Mouse (Mus musculus): ENCODE measurements around the gene Rad51b. TPM values are rescaled to one million over a fixed set of nuclear protein-coding genes. Genes with fewer than 3 reads are reported as not detected.

Rad51b gene
- polyA plus RNA-seq, 1 experiment from 2014 or later: 1.4 TPM

DNA sequence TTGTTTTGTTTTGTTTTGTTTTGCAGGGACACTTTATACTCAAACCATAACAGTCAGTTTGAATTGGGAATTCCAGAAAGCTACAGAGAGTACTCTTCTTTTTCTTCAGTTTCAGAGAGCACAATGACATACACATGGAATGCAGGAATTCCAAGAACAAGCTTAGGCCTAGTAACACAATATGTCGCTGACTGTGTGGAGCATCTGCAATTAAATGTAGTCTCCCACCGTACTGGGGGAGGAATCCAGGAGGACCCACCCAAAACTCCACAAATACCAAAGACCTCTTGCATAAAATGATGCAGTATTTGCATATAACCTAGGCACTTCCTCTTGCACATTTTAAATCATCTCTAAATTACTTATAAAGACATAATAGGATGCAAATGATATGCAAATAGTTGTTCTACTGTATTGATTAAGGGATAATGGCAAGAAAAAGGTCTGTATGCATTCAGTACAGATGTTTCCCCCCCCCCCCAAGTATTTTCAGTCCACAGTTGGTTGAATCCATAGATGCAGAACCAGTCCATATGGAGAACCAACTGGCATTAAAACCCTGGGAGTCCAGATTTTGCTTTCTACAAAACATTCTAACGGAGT is 398.9 kb downstream of the Rad51b start:
- Histone ChIP-seq H3K27me3 (no peaks in the 10 kb centered on the region), H3K27ac (replicated peaks) (no peak overlapping the region), H3K4me2 (no peak overlapping the region), H3K9me3 (no peaks in the 10 kb centered on the region), H3K9ac (no peak overlapping the region), H3K4me3 (no peak overlapping the region), H3K4me1 (replicated peaks) (no peaks in the 10 kb centered on the region), H3K36me3 (no peaks in the 10 kb centered on the region)
- WGBS: 52% methylated on average over 3 of the region's 3 CpGs
- ATAC-seq (ENCODE audit: low read depth): no peak

DNA sequence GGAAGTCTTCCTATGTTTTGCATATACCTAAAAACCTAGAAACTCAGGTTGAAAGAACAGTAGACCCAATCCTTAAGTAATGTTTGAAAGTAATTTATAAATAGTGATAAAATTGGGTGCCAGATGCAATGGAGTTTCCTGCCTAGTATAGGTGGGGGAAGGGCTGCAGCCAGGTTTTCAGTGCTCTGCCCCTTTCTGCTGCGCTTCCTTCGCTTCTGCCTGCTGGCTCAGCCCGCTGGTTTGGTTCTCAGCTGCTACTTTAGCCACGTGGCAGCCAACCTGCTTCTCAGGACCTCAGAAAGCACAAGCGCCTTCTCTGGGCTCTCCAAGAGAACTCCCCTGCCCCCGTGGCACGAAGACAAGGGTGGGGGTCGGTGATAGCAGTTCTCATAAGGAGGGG is 406.5 kb downstream of the Rad51b start:
- Histone ChIP-seq H3K27ac (replicated peaks) (no peak overlapping the region), H3K36me3 (no peaks in the 10 kb centered on the region), H3K27me3 (no peaks in the 10 kb centered on the region), H3K9me3 (no peaks in the 10 kb centered on the region), H3K4me2 (no peak overlapping the region), H3K9ac (no peak overlapping the region), H3K4me1 (replicated peaks) (peaks cover 31% of the 10 kb centered on the region), H3K4me3 (no peak overlapping the region)
- ATAC-seq (ENCODE audit: low read depth): no peak
- WGBS: 47% methylated on average over 8 of the region's 8 CpGs

DNA sequence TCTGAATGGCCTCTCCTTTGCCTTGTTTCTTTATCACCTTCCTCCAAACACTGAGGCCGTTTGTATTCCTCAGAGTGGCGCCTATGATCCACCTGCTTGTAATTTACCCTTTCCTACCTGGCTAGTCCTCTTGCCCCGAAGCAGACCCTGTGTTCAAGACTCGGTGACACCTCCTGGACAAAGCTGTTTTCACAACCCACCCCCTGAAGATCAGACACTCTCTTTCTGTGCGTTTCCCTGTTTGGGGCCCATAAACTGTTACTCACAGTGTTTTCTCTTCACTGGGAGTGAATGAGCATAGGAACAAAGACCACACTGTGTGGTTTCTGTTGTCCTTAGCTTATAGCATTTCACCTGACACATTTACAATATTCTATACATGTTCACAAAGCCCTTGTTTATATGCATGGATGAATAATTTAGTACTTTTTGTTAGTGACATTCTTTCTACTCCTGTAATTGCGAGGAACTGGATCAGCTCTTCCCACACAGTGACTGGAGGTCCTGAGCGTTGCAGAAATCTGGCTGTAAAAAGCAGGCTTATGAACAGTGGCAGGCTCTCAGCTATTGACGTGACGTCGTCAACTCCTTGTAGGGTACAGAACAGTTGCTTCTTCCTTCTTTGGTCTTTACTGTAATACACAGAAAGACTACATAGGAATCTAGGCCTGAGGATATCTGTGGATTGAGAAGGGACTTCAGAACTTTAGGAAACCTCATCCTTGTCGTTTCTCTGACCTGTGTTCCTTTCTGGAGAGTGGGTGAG is 408.6 kb downstream of the Rad51b start:
- no peak overlapping the region for H3K9ac ChIP-seq
- peaks cover 43% of the 10 kb centered on the region for H3K4me1 ChIP-seq (replicated peaks)
- H3K36me3 ChIP-seq: no peaks in the 10 kb centered on the region
- H3K4me3 ChIP-seq: no peak overlapping the region
- H3K27ac ChIP-seq (replicated peaks): peak overlapping the region; percentile 25; the same call in 1 of the 2 replicates
- no peaks in the 10 kb centered on the region for H3K27me3 ChIP-seq
- H3K9me3 ChIP-seq: no peaks in the 10 kb centered on the region
- 20% methylated on average over 11 of the region's 11 CpGs for WGBS
- no peak; the same call in 1 of the 2 replicates for ATAC-seq (ENCODE audit: low read depth)
- H3K4me2 ChIP-seq: no peak overlapping the region

DNA sequence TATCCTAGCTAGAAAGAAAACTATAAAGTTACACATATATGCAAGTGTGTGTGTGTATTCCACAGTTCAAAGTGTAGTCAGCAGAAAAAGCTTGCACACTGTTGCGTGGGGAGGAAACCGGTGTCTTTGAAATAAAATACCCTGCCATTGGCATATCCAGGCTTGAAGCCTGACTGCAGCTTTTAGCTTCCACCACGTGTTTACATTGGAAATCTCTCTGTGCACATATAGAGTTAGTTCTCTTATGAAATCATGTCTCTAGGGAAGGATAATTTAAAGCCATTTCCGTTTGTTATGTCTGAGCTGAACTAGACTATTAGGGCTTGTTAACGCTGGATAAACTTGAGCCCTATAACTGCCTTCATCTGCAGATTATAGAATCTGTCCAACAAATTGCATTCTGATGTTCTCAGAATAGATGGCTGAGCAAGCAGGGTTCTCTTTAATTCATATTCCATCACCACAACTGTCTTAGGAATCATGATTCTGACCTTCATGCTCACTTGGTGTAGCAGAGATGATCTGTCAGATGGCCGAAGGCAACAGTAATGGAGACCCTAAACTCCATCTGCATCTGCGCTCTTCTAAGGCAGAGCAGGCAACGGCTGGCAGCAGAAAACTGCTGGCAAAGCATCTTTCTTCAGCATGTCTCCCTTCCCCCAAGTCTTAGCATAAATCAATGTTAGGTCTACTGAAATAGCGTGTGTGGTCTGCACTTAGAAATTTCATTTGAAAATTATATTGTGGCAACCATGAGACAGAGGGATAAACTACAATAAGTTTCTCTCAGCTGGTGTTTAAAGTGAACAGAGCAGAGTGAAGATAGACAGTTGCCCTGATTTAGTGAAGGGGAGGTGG is 410.7 kb downstream of the Rad51b start:
- peak; percentile 51 for ATAC-seq (ENCODE audit: low read depth)
- peaks cover 43% of the 10 kb centered on the region for H3K4me1 ChIP-seq (replicated peaks)
- H3K27me3 ChIP-seq: no peaks in the 10 kb centered on the region
- H3K36me3 ChIP-seq: no peaks in the 10 kb centered on the region
- peak overlapping the region; percentile 70 for H3K27ac ChIP-seq (replicated peaks)
- WGBS: 39% methylated on average over 9 of the region's 9 CpGs
- H3K9me3 ChIP-seq: no peaks in the 10 kb centered on the region
- H3K4me2 ChIP-seq: no peak overlapping the region
- no peak overlapping the region for H3K9ac ChIP-seq
- H3K4me3 ChIP-seq: no peak overlapping the region

DNA sequence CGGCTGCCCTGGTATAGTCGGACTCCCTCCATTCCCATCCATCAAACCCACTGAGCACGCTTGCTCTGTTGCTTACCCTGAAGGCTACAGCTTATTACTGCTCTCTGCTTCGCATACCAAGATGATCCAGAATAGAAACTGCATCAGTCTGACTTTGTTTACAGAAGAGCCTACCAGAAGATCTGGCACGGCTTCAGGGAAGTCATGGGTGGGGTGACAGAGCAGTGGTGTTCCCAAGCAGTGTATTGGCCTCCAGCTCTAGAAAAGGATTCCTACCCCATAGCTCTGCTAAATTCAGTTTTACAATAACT is 411.3 kb downstream of the Rad51b start:
- peak overlapping the region; percentile 70 for H3K27ac ChIP-seq (replicated peaks)
- H3K4me1 ChIP-seq (replicated peaks): peaks cover 48% of the 10 kb centered on the region
- ATAC-seq (ENCODE audit: low read depth): peak; percentile 57
- H3K4me3 ChIP-seq: no peak overlapping the region
- no peak overlapping the region for H3K4me2 ChIP-seq
- WGBS: 26% methylated on average over 5 of the region's 5 CpGs
- no peaks in the 10 kb centered on the region for H3K27me3 ChIP-seq
- H3K9ac ChIP-seq: no peak overlapping the region
- H3K36me3 ChIP-seq: no peaks in the 10 kb centered on the region
- no peaks in the 10 kb centered on the region for H3K9me3 ChIP-seq

DNA sequence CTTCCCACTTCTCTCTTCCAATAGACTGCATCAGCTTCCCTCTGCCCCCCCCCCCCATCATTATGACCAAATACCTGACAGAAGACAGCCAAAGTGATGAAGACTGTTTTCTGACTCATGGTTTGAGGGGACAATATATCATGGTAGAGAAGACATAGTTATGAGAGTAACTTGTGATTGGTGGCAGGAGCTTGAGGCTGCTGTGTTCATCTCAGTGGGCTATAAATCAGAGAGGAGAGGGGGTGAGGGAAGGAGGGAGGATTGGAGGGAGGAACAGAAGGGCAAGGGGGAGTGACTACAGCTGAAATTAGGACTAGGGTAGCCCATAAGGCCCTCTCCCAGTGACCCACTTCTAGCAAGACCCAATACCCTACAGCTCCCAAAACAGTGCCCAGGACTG is 416.2 kb downstream of the Rad51b start:
- Histone ChIP-seq H3K4me2 (no peak overlapping the region), H3K36me3 (no peaks in the 10 kb centered on the region), H3K27me3 (no peaks in the 10 kb centered on the region), H3K27ac (replicated peaks) (no peak overlapping the region), H3K9me3 (no peaks in the 10 kb centered on the region), H3K9ac (no peak overlapping the region), H3K4me1 (replicated peaks) (peaks cover 46% of the 10 kb centered on the region), H3K4me3 (no peak overlapping the region)
- no peak for ATAC-seq (ENCODE audit: low read depth)

DNA sequence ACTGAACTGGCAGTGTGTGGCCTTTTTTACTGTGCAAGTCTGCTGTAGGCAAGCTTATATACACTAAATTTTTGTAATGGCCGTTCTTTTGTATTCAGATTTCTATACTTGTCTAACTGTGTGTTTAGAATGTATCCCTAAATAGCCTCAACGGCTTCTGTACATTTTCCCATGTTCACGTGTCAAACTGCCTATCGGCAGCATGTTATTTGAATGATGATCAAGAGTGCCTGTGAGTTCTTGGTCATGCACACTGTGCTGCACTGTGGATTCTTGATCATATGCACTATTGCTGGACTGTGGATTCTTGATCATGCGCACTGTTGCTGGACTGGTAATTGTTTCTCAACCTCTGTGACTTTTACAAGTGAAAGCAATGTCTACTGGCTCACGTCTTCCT is 417.4 kb downstream of the Rad51b start:
- peaks cover 44% of the 10 kb centered on the region for H3K4me1 ChIP-seq (replicated peaks)
- WGBS: 43% methylated on average over 6 of the region's 6 CpGs
- H3K4me3 ChIP-seq: no peak overlapping the region
- H3K27ac ChIP-seq (replicated peaks): no peak overlapping the region
- no peak overlapping the region for H3K4me2 ChIP-seq
- H3K36me3 ChIP-seq: no peaks in the 10 kb centered on the region
- no peaks in the 10 kb centered on the region for H3K27me3 ChIP-seq
- H3K9ac ChIP-seq: no peak overlapping the region
- ATAC-seq (ENCODE audit: low read depth): no peak
- H3K9me3 ChIP-seq: no peaks in the 10 kb centered on the region

DNA sequence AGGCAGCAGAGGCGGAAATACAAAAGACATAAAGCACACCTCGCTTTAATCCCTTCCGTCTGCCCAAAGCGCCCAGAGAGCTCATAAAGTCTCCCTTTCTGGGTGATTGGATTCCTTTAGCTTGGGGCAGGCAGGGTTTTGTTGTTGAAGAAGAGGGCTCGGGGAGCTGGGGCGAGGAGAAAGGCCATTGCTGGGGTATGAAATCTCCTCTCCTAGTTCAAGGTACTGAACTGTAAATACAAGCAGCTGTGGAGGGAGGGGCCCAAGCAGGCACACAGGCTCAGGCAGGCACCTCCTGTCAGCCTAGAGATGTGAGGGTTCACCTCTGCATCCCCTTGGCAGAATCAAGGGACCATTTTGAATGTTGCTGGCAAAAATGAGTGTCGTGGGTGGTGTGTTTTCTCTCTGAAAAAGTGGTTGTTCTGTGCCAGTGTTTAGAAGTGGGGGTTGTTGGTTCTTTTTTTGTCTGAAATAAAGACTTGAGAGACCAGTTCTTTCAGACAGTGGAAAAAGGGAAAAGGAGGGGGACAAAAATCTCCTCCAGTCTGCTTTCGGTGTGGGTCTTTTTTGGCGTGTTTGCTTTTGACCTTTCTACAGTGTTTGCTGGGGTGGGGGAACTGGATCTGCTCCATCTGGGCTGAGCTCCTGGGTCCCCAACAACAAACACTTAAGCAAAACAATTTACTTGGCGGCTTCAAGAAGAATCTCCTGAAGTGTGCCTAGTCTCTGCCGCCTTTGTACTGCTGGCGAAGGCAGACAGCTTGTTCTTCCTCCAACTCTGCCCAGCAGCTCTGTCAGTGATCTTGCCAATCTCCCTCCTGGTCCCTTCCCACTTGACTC is 418.6 kb downstream of the Rad51b start:
- 0 out of 2 replicates have a peak, but pooled peaks have one; percentile 42 for ATAC-seq (ENCODE audit: low read depth)

DNA sequence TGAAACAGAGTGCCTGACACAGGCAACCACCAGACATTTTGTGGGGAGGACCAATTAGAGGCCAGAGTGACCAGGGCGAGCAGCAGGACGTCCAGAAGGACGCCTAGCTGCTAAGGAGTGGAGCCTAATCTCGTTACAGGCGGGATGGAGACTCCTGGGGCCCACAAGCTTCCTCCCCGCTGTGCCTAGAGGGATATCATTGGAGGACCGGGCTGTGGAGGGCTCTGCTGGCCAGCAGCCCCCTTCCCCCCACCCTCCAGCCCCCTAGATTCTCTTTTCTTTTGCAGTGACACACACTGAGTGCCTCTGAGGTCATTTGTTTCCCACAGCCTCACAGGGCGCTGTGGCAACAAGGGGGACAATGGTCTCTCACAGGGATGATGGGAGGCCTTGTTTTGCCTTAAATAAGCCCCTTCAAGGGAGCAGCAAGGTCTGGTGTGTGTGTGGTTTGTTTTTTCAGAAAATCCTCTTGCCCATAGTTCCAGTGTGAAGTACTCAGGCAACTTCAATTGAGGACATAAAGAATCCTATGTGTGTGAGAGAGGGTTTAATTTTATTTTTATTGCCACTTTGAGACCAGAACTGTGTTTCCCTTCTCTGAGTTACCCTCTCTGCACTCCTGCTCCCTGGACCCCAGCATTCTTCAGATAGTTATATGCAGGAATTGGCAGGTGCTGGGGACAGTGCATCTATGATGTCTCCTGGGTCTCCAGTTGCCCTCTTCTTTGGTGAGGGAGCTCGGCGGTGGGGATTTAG is 422.2 kb downstream of the Rad51b start:
- H3K27me3 ChIP-seq: no peaks in the 10 kb centered on the region
- no peaks in the 10 kb centered on the region for H3K9me3 ChIP-seq
- H3K9ac ChIP-seq: no peak overlapping the region
- no peak overlapping the region for H3K4me2 ChIP-seq
- H3K4me1 ChIP-seq (replicated peaks): peaks cover 39% of the 10 kb centered on the region
- H3K36me3 ChIP-seq: no peaks in the 10 kb centered on the region
- H3K27ac ChIP-seq (replicated peaks): peak overlapping the region; percentile 90
- ATAC-seq (ENCODE audit: low read depth): peak; percentile 91
- 5% methylated on average over 10 of the region's 10 CpGs for WGBS
- H3K4me3 ChIP-seq: no peak overlapping the region

More for the DNA sequence above, 418.6 kb downstream of the Rad51b start:
- H3K9ac ChIP-seq: peak overlapping the region; percentile 46
- peak overlapping the region; percentile 78 for H3K27ac ChIP-seq (replicated peaks)
- peaks cover 47% of the 10 kb centered on the region for H3K4me1 ChIP-seq (replicated peaks)
- H3K27me3 ChIP-seq: no peaks in the 10 kb centered on the region
- no peak overlapping the region for H3K4me3 ChIP-seq
- H3K9me3 ChIP-seq: no peaks in the 10 kb centered on the region
- WGBS: 22% methylated on average over 12 of the region's 12 CpGs
- H3K4me2 ChIP-seq: peak overlapping the region; percentile 27; the same call in 1 of the 2 replicates
- H3K36me3 ChIP-seq: no peaks in the 10 kb centered on the region

DNA sequence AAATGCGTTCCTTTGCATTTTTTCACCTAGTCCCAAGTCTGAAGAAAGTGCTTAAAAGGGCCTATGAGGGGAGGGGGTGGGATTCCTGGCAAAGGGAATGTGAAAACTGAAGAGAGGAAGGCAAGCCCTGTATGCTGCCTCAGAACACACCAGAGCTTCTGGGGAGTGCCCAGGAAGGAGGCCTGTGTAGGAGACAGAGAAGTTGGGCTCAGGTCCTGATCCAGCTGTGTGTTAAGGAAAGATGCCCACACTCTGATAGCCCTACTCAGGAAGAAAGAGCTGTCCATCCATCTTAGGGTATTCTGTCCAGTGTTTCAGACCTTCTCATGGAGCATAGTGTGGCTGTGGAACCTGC is 422.7 kb downstream of the Rad51b start:
- 10% methylated on average over 1 of the region's 1 CpGs for WGBS
- Histone ChIP-seq H3K36me3 (no peaks in the 10 kb centered on the region), H3K4me1 (replicated peaks) (peaks cover 34% of the 10 kb centered on the region), H3K4me2 (no peak overlapping the region), H3K27ac (replicated peaks) (peak overlapping the region; percentile 90), H3K9ac (no peak overlapping the region), H3K4me3 (no peak overlapping the region), H3K27me3 (no peaks in the 10 kb centered on the region), H3K9me3 (no peaks in the 10 kb centered on the region)
- ATAC-seq (ENCODE audit: low read depth): peak; percentile 51

DNA sequence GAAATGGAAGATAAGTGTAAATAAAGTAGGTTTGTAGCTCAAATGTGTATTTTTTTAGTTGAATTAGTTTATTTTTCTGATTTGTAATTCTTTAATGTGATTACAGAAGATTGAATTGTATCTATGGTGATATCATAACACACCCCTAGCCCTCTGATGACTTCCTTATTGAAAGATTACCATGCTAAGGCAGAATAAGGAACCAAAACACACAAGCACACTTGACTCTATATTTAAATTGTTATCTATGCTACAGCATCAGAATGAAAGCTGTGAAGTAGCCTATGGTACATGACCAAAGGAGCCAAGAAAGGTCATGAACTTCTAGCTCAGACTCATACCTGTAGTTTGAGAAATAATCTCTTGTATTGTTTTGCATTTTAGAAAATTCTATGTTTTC is 427.8 kb downstream of the Rad51b start:
- Histone ChIP-seq H3K36me3 (no peaks in the 10 kb centered on the region; the same call in 1 of the 2 replicates), H3K4me3 (no peak overlapping the region), H3K4me1 (replicated peaks) (peaks cover 9% of the 10 kb centered on the region), H3K9ac (no peak overlapping the region), H3K27ac (replicated peaks) (no peak overlapping the region), H3K9me3 (peaks cover 16% of the 10 kb centered on the region), H3K4me2 (no peak overlapping the region), H3K27me3 (no peaks in the 10 kb centered on the region)
- ATAC-seq (ENCODE audit: low read depth): no peak
